Mouse (Mus musculus) forebrain, embryonic 16.5 days (tissue): ENCODE data around the gene Gpr157. TPM values are rescaled to one million over a fixed set of nuclear protein-coding genes. Genes with fewer than 3 reads are reported as not detected.

Experiments used
- ATAC-seq: fragments of 200-750 bp; cut with Nextera tagmentation; 2 replicates; pipeline ENCODE4 v1.8.0; 2017; ENCODE audit warnings: mild to moderate bottlenecking, moderate library complexity
- H3K27ac ChIP-seq: fragments of 300-500 bp; sonication (generic); 2 replicates; pipeline ENCODE4 v1.5.1; 2014; ENCODE audit warnings: low read length, control low read depth
- H3K27me3 ChIP-seq: fragments of 300-500 bp; sonication (generic); replicated peaks from 2 replicates; pipeline ENCODE4 v1.6.1; 2014; ENCODE audit warnings: low read length; ENCODE audit not compliant: control insufficient read depth, insufficient read depth
- H3K36me3 ChIP-seq: fragments of 300-500 bp; sonication (generic); 2 replicates; pipeline ENCODE4 v1.6.1; 2014; ENCODE audit not compliant: control insufficient read depth, insufficient read depth
- H3K4me1 ChIP-seq: fragments of 300-500 bp; sonication (generic); replicated peaks from 2 replicates; pipeline ENCODE4 v1.6.1; 2014; ENCODE audit warnings: low read length; ENCODE audit not compliant: control insufficient read depth, insufficient read depth
- H3K4me2 ChIP-seq: fragments of 300-500 bp; sonication (generic); 2 replicates; pipeline ENCODE4 v1.6.1; 2014; ENCODE audit warnings: mild to moderate bottlenecking, low read length, control low read depth
- H3K4me3 ChIP-seq: fragments of 300-500 bp; sonication (generic); replicated peaks from 2 replicates; pipeline ENCODE4 v1.5.1; 2014; ENCODE audit warnings: mild to moderate bottlenecking, low read length, control low read depth
- H3K9ac ChIP-seq: fragments of 300-500 bp; sonication (generic); replicated peaks from 2 replicates; pipeline ENCODE4 v1.6.1; 2014; ENCODE audit warnings: low read depth, low read length, control low read depth
- H3K9me3 ChIP-seq: fragments of 300-500 bp; sonication (generic); 2 replicates; pipeline ENCODE4 v1.6.1; 2016; ENCODE audit warnings: low read length; ENCODE audit not compliant: control insufficient read depth
- WGBS: fragments of 180-500 bp; shearing (Covaris S2); extraction: QIAGEN DNeasy Blood & Tissue Kit; methylation state at CpG from one replicate; pipeline ENCODE4 v1.1.7; 2014; 5-methylcytosine and 5-hydroxymethylcytosine counted together
- polyA plus RNA-seq: library from polyadenylated mRNA; unstranded; fragments of >200 nt; fragmentation: Nextera tagmentation; extraction: Ambion mirVana; gene quantifications from 2 replicates; pipeline ENCODE4 v1.2.1, GENCODE M21; 2015

Gene Gpr157
- polyA plus RNA-seq, 1 experiment from 2014 or later = 0.25 TPM

GRCm38 (mm10) chr4:150118163-150118562 lies 31.0 kb downstream of the Gpr157 start:
- Histone ChIP-seq H3K4me1 (peaks cover 6% of the 10 kb centered on the region), H3K4me2 (no peak overlapping the region), H3K27me3 (no peaks in the 10 kb centered on the region), H3K9ac (no peak overlapping the region), H3K27ac (no peak overlapping the region), H3K36me3 (no peaks in the 10 kb centered on the region), H3K9me3 (no peaks in the 10 kb centered on the region), H3K4me3 (no peak overlapping the region)
- WGBS = 65% methylated on average over 6 of the region's 6 CpGs
- no peak for ATAC-seq

- no peak for ATAC-seq
- no peaks in the 10 kb centered on the region for H3K36me3 ChIP-seq
- no peak within 1 kb of the TSS for H3K27ac ChIP-seq
- peak within 1 kb of the TSS; percentile 13; the same call in 1 of the 2 replicates for H3K4me3 ChIP-seq
- peak within 1 kb of the TSS; percentile 40 for H3K4me2 ChIP-seq
- H3K9ac ChIP-seq = no peak within 1 kb of the TSS
- H3K9me3 ChIP-seq = no peaks in the 10 kb centered on the region
- H3K4me1 ChIP-seq = peaks cover 6% of the 10 kb centered on the region
- 2% methylated on average over 11 of the region's 15 CpGs for WGBS
- H3K27me3 ChIP-seq = no peaks in the 10 kb centered on the region
Measured at GRCm38 (mm10) chr4:150119055-150119454, 31.9 kb downstream of the Gpr157 start, which contains the start of gene Slc2a5. Slc2a5 (plus strand) TSS chr4:150119283.

GRCm38 (mm10) chr4:150119640-150120039 lies 32.5 kb downstream of the Gpr157 start:
- H3K9ac ChIP-seq = no peak overlapping the region
- peaks cover 6% of the 10 kb centered on the region for H3K4me1 ChIP-seq
- H3K27ac ChIP-seq = no peak overlapping the region
- no peaks in the 10 kb centered on the region for H3K27me3 ChIP-seq
- WGBS = 77% methylated on average over 14 of the region's 14 CpGs
- no peak for ATAC-seq
- peak overlapping the region; percentile 40 for H3K4me2 ChIP-seq
- H3K36me3 ChIP-seq = no peaks in the 10 kb centered on the region
- H3K9me3 ChIP-seq = no peaks in the 10 kb centered on the region
- no peak overlapping the region; the same call in 1 of the 2 replicates for H3K4me3 ChIP-seq

- H3K36me3 ChIP-seq = no peaks in the 10 kb centered on the region
- H3K4me1 ChIP-seq = peaks cover 6% of the 10 kb centered on the region
- WGBS = 54% methylated on average over 15 of the region's 15 CpGs
- H3K27ac ChIP-seq = no peak overlapping the region
- no peaks in the 10 kb centered on the region for H3K9me3 ChIP-seq
- H3K27me3 ChIP-seq = no peaks in the 10 kb centered on the region
- no peak overlapping the region for H3K4me2 ChIP-seq
- no peak overlapping the region for H3K9ac ChIP-seq
- ATAC-seq = no peak
- H3K4me3 ChIP-seq = no peak overlapping the region
Measured at GRCm38 (mm10) chr4:150120173-150120833, 33.1 kb downstream of the Gpr157 start.

- no peaks in the 10 kb centered on the region for H3K27me3 ChIP-seq
- H3K9ac ChIP-seq = no peak overlapping the region
- 76% methylated on average over 8 of the region's 8 CpGs for WGBS
- H3K4me1 ChIP-seq = peaks cover 6% of the 10 kb centered on the region
- H3K36me3 ChIP-seq = no peaks in the 10 kb centered on the region
- H3K27ac ChIP-seq = no peak overlapping the region
- H3K9me3 ChIP-seq = no peaks in the 10 kb centered on the region
- no peak overlapping the region for H3K4me3 ChIP-seq
- no peak for ATAC-seq
- no peak overlapping the region for H3K4me2 ChIP-seq
Measured at GRCm38 (mm10) chr4:150121430-150121829, 34.3 kb downstream of the Gpr157 start.

- Histone ChIP-seq H3K4me2 (no peak overlapping the region), H3K4me1 (peaks cover 6% of the 10 kb centered on the region), H3K27ac (no peak overlapping the region), H3K4me3 (no peak overlapping the region), H3K9ac (no peak overlapping the region), H3K9me3 (no peaks in the 10 kb centered on the region), H3K36me3 (no peaks in the 10 kb centered on the region), H3K27me3 (no peaks in the 10 kb centered on the region)
- 64% methylated on average over 3 of the region's 3 CpGs for WGBS
- ATAC-seq = no peak
Measured at GRCm38 (mm10) chr4:150122476-150122875, 35.3 kb downstream of the Gpr157 start.

- ATAC-seq = no peak
- 91% methylated on average over 5 of the region's 5 CpGs for WGBS
Measured at GRCm38 (mm10) chr4:150126373-150126772, 39.2 kb downstream of the Gpr157 start.

GRCm38 (mm10) chr4:150127894-150128293 lies 40.7 kb downstream of the Gpr157 start:
- H3K36me3 ChIP-seq = no peaks in the 10 kb centered on the region
- H3K27ac ChIP-seq = no peak overlapping the region
- no peaks in the 10 kb centered on the region for H3K27me3 ChIP-seq
- ATAC-seq = no peak
- no peak overlapping the region for H3K4me3 ChIP-seq
- WGBS = 89% methylated on average over 7 of the region's 7 CpGs
- no peak overlapping the region for H3K9ac ChIP-seq
- no peaks in the 10 kb centered on the region for H3K9me3 ChIP-seq
- H3K4me1 ChIP-seq = no peaks in the 10 kb centered on the region
- no peak overlapping the region for H3K4me2 ChIP-seq

More at GRCm38 (mm10) chr4:150126373-150126772, 39.2 kb downstream of the Gpr157 start:
- Histone ChIP-seq H3K4me3 (no peak overlapping the region), H3K4me1 (no peaks in the 10 kb centered on the region), H3K9ac (no peak overlapping the region), H3K36me3 (no peaks in the 10 kb centered on the region), H3K9me3 (no peaks in the 10 kb centered on the region), H3K27me3 (no peaks in the 10 kb centered on the region), H3K4me2 (no peak overlapping the region), H3K27ac (no peak overlapping the region)

- no peak overlapping the region for H3K27ac ChIP-seq
- ATAC-seq = no peak
- H3K36me3 ChIP-seq = no peaks in the 10 kb centered on the region
- no peaks in the 10 kb centered on the region for H3K9me3 ChIP-seq
- H3K4me1 ChIP-seq = no peaks in the 10 kb centered on the region
- no peak overlapping the region for H3K9ac ChIP-seq
- no peaks in the 10 kb centered on the region for H3K27me3 ChIP-seq
- H3K4me3 ChIP-seq = no peak overlapping the region
- WGBS = 51% methylated on average over 8 of the region's 8 CpGs
- H3K4me2 ChIP-seq = no peak overlapping the region
Measured at GRCm38 (mm10) chr4:150128571-150128970, 41.4 kb downstream of the Gpr157 start.
